Mouse (Mus musculus) C2C12 (cell line): ENCODE data around the gene Dao. TPM values are rescaled to one million over a fixed set of nuclear protein-coding genes. Genes with fewer than 3 reads are reported as not detected.
A peak's percentile ranks its signal among the peaks of the same experiment; 100 is the strongest.

Experiments used
- H3K27me3 ChIP-seq: one replicate; pipeline ENCODE4 v1.6.1; 2011; ENCODE audit not compliant: control insufficient read depth, insufficient read depth, insufficient read length
- H3K36me3 ChIP-seq: one replicate; pipeline ENCODE4 v1.6.1; 2011; ENCODE audit not compliant: control insufficient read depth, insufficient read depth
- H3K4me3 ChIP-seq: one replicate; pipeline ENCODE4 v1.5.1; 2011; ENCODE audit warnings: mild to moderate bottlenecking, control low read depth; ENCODE audit not compliant: poor library complexity, insufficient read depth, severe bottlenecking
- H3K79me2 ChIP-seq: one replicate; pipeline ENCODE4 v1.6.1; 2011; ENCODE audit not compliant: control insufficient read depth, insufficient read depth
- H3K79me3 ChIP-seq: one replicate; pipeline ENCODE4 v1.6.1; 2011; ENCODE audit warnings: low read depth, control low read depth
- H3ac ChIP-seq: one replicate; pipeline ENCODE3; 2011; ENCODE audit warnings: low read depth; ENCODE audit not compliant: control insufficient read depth, insufficient read length
- CEBPB ChIP-seq: IDR thresholded peaks from one replicate; pipeline ENCODE4 v1.6.1; 2011; ENCODE audit warnings: low read depth, mild to moderate bottlenecking, control low read depth, moderate library complexity
- CTCF ChIP-seq: IDR thresholded peaks from one replicate; pipeline ENCODE4 v1.5.1; 2011; ENCODE audit not compliant: control insufficient read depth, insufficient read depth, insufficient read length
- FOSL1 ChIP-seq: IDR thresholded peaks from one replicate; pipeline ENCODE4 v1.8.0; 2011; ENCODE audit warnings: mild to moderate bottlenecking, low read length; ENCODE audit not compliant: poor library complexity, insufficient read depth, severe bottlenecking
- MAX ChIP-seq: IDR thresholded peaks from one replicate; pipeline ENCODE4 v1.6.1; 2011; ENCODE audit warnings: mild to moderate bottlenecking, control low read depth
- MYOD1 ChIP-seq: IDR thresholded peaks from one replicate; pipeline ENCODE4 v1.6.1; 2011; ENCODE audit warnings: low read depth; ENCODE audit not compliant: control insufficient read depth, insufficient read length
- MYOG ChIP-seq: IDR thresholded peaks from one replicate; pipeline ENCODE4 v1.6.1; 2011; ENCODE audit not compliant: control insufficient read depth, insufficient read length; ENCODE audit errors: extremely low read depth
- USF1 ChIP-seq: IDR thresholded peaks from one replicate; pipeline ENCODE4 v1.6.1; 2011; ENCODE audit warnings: low read depth, mild to moderate bottlenecking, control low read depth, moderate library complexity
- polyA plus RNA-seq: library from polyadenylated mRNA; unstranded; fragments of >200 nt; fragmentation: generic; extraction: Trizol; gene quantifications from one replicate; pipeline ENCODE4 v1.2.1, GENCODE M21; 2012; ENCODE audit warnings: missing spikeins

Dao gene
- polyA plus RNA-seq, 1 experiment, result not detected

- peaks cover 4% of the 10 kb centered on the region for H3K36me3 ChIP-seq
- peaks cover 2% of the 10 kb centered on the region for H3K79me3 ChIP-seq
- H3ac ChIP-seq, result no peak overlapping the region
- no peaks in the 10 kb centered on the region for H3K27me3 ChIP-seq
- TF ChIP-seq MAX (no peak), FOSL1 (peak; percentile 29), MYOD1 (peak; percentile 5), CEBPB (peak; percentile 53), MYOG (no peak), USF1 (no peak), CTCF (no peak)
- H3K4me3 ChIP-seq, result no peak overlapping the region
- H3K79me2 ChIP-seq, result no peaks in the 10 kb centered on the region
These were observed 12.4 kb upstream of the Dao start for GRCm38 (mm10) chr5:113991141-113991540.

- Histone ChIP-seq H3K27me3 (no peaks in the 10 kb centered on the region), H3K79me2 (no peaks in the 10 kb centered on the region), H3ac (peak overlapping the region; percentile 77), H3K36me3 (peaks cover 4% of the 10 kb centered on the region), H3K4me3 (peak overlapping the region; percentile 52), H3K79me3 (peaks cover 2% of the 10 kb centered on the region)
- no peak for TF ChIP-seq CTCF
- no peak for TF ChIP-seq FOSL1
- TF ChIP-seq MAX, result no peak
- no peak for TF ChIP-seq USF1
- TF ChIP-seq CEBPB, result no peak
- no peak for TF ChIP-seq MYOD1
- no peak for TF ChIP-seq MYOG
These were observed 11.1 kb upstream of the Dao start for GRCm38 (mm10) chr5:113992339-113992831.

GRCm38 (mm10) chr5:113993031-113993486, 10.4 kb upstream of the Dao start:
- Histone ChIP-seq H3K27me3 (no peaks in the 10 kb centered on the region), H3K36me3 (peaks cover 4% of the 10 kb centered on the region), H3K79me3 (peaks cover 2% of the 10 kb centered on the region), H3ac (peak overlapping the region; percentile 77), H3K79me2 (no peaks in the 10 kb centered on the region), H3K4me3 (peak overlapping the region; percentile 52)
- TF ChIP-seq MYOD1 (no peak), CEBPB (no peak), CTCF (no peak), MAX (no peak), FOSL1 (no peak), MYOG (no peak)

GRCm38 (mm10) chr5:113993487-113994465, 9.7 kb upstream of the Dao start, which contains the start of gene Ssh1:
TSS of gene Ssh1 (minus strand) at chr5:113993894.
- Histone ChIP-seq H3K79me3 (no peaks in the 10 kb centered on the region), H3K36me3 (peaks cover 2% of the 10 kb centered on the region), H3K4me3 (peak within 1 kb of the TSS; percentile 52), H3K79me2 (no peaks in the 10 kb centered on the region), H3ac (peak within 1 kb of the TSS; percentile 77), H3K27me3 (no peaks in the 10 kb centered on the region)
- no peak for TF ChIP-seq CTCF
- TF ChIP-seq USF1, result no peak
- TF ChIP-seq MYOD1, result no peak
- no peak for TF ChIP-seq MAX
- TF ChIP-seq MYOG, result no peak
- no peak for TF ChIP-seq CEBPB
- TF ChIP-seq FOSL1, result no peak

- H3K79me3 ChIP-seq, result no peaks in the 10 kb centered on the region
- no peak for TF ChIP-seq MYOG
- no peak for TF ChIP-seq USF1
These were observed 7.0 kb upstream of the Dao start for GRCm38 (mm10) chr5:113996458-113996857.

More at GRCm38 (mm10) chr5:113996458-113996857, 7.0 kb upstream of the Dao start:
- Histone ChIP-seq H3K4me3 (no peak overlapping the region), H3K36me3 (no peaks in the 10 kb centered on the region), H3K79me2 (no peaks in the 10 kb centered on the region), H3ac (no peak overlapping the region), H3K27me3 (no peaks in the 10 kb centered on the region)
